Comparison of ENCODE assay signal across 8 mouse cellular contexts in the genomic region with DNA sequence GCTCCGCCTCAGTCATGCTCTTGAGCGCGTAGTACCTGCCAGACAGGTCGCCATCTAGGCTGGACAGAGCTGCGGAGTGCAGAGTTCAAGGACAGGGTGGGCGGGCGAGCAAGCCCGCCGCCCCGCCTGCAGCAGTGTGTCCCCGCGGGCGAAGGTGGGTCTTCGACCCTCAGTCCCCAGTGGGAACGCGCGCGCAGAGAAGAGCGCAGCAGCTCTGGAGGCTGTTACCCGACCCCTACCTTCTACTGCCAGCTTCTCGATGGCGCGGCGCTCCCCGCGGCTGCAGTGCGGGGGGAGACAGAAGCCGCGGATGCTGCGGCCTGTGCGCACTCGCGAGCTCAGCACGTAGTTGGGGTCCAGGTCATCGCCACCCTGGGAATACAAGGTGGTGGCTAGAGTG. TPM values are rescaled to one million over a fixed set of nuclear protein-coding genes. Genes with fewer than 3 reads are reported as not detected.
DNase-seq lines count a peak whose midpoint lies in the region; ATAC-seq and TF ChIP-seq lines count a peak whose summit lies in the region.

No protein-coding gene starts in this region.

- peaks cover 16% of the 10 kb centered on the region for H3K27me3 ChIP-seq in liver, adult 2 months (ENCODE audit: control insufficient read depth, insufficient read depth, low read length)
- peaks cover 34% of the 10 kb centered on the region for H3K27me3 ChIP-seq in embryonic facial prominence, embryonic 11.5 days (ENCODE audit: control insufficient read depth, insufficient read depth, low read length)
- no peaks in the 10 kb centered on the region for H3K27me3 ChIP-seq in hindbrain, postnatal 0 days (ENCODE audit: insufficient read depth, low read length)
- no peaks in the 10 kb centered on the region for H3K27me3 ChIP-seq in myocyte (ENCODE audit: control insufficient read depth, insufficient read depth, insufficient read length)

- no peak for DNase-seq in liver, adult 2 months (ENCODE audit: extremely low read depth, low read depth, low spot score)
- no peak for DNase-seq in liver
- DNase-seq in embryonic facial prominence, embryonic 11.5 days (ENCODE audit: low spot score), result no peak
- peak; percentile 43 for DNase-seq in hindbrain, postnatal 0 days (ENCODE audit: low spot score)
- DNase-seq in spleen, postnatal 36 days (ENCODE audit: low spot score in 2 of 2), result no peak
- no peak for DNase-seq in left cerebral cortex, adult 18-20 months (ENCODE audit: low spot score in 2 of 2)
- DNase-seq in adrenal gland, postnatal 25 days, result no peak

- no peak for ATAC-seq in embryonic facial prominence, embryonic 11.5 days (replicated peaks; ENCODE audit: insufficient number of reproducible peaks, low FRiP score, low TSS enrichment, low read depth)
- ATAC-seq in hindbrain, postnatal 0 days, result 0 out of 2 replicates have a peak, but pooled peaks have one; percentile 0

- no peaks in the 10 kb centered on the region for H3K9me3 ChIP-seq in embryonic facial prominence, embryonic 11.5 days (replicated peaks; ENCODE audit: control insufficient read depth, low read length)
- H3K9me3 ChIP-seq in hindbrain, postnatal 0 days (ENCODE audit: low read length), result no peaks in the 10 kb centered on the region

- no peaks in the 10 kb centered on the region for H3K36me3 ChIP-seq in liver, adult 2 months (ENCODE audit: control insufficient read depth, insufficient read depth, low read length)
- no peaks in the 10 kb centered on the region for H3K36me3 ChIP-seq in embryonic facial prominence, embryonic 11.5 days (replicated peaks; ENCODE audit: control insufficient read depth, insufficient read depth, low read depth, low read length)
- H3K36me3 ChIP-seq in hindbrain, postnatal 0 days (ENCODE audit: insufficient read depth, low read length), result 0 out of 2 replicates have a peak, but pooled peaks cover 5% of the 10 kb centered on the region
- no peaks in the 10 kb centered on the region for H3K36me3 ChIP-seq in myocyte (ENCODE audit: control insufficient read depth, insufficient read depth)

- no peak for TF ChIP-seq CTCF in liver, adult 2 months (IDR thresholded peaks at IDR 0.05; ENCODE audit: low read depth, low read length)
- no peak for TF ChIP-seq CTCF in hindbrain, postnatal 0 days (IDR thresholded peaks at IDR 0.05; ENCODE audit: low read depth)

- peak overlapping the region; percentile 62 for H3K9ac ChIP-seq in liver, adult 2 months (ENCODE audit: low read depth, low read length)
- H3K9ac ChIP-seq in embryonic facial prominence, embryonic 11.5 days (replicated peaks; ENCODE audit: low read length), result peak overlapping the region; percentile 47
- peak overlapping the region; percentile 97 for H3K9ac ChIP-seq in hindbrain, postnatal 0 days (replicated peaks; ENCODE audit: low read length)

- peaks cover 12% of the 10 kb centered on the region for H3K4me1 ChIP-seq in liver, adult 2 months (ENCODE audit: control insufficient read depth, insufficient read depth, low read length)
- H3K4me1 ChIP-seq in embryonic facial prominence, embryonic 11.5 days (ENCODE audit: control insufficient read depth, insufficient read depth, low read length), result 0 out of 2 replicates have a peak, but pooled peaks cover 7% of the 10 kb centered on the region
- peaks cover 17% of the 10 kb centered on the region for H3K4me1 ChIP-seq in hindbrain, postnatal 0 days (ENCODE audit: insufficient read depth, low read length)

- H3K4me3 ChIP-seq in liver, adult 2 months (ENCODE audit: insufficient read depth, low read depth, low read length), result peak overlapping the region; percentile 66; the same call in 1 of the 2 replicates
- H3K4me3 ChIP-seq in embryonic facial prominence, embryonic 11.5 days (ENCODE audit: low read depth, low read length), result peak overlapping the region; percentile 42
- peak overlapping the region; percentile 85 for H3K4me3 ChIP-seq in hindbrain, postnatal 0 days (ENCODE audit: low read length)
- H3K4me3 ChIP-seq in myocyte, result peak overlapping the region; percentile 30

- H3K79me2 ChIP-seq in liver, adult 2 months (ENCODE audit: control insufficient read depth, insufficient read depth, low read length), result no peaks in the 10 kb centered on the region
- no peaks in the 10 kb centered on the region for H3K79me2 ChIP-seq in myocyte (ENCODE audit: control insufficient read depth, insufficient read depth)

- peak overlapping the region; percentile 94 for H3K4me2 ChIP-seq in embryonic facial prominence, embryonic 11.5 days (ENCODE audit: low read depth, low read length)
- peak overlapping the region; percentile 77 for H3K4me2 ChIP-seq in hindbrain, postnatal 0 days (ENCODE audit: low read depth, low read length)
- H3K4me2 ChIP-seq in myocyte (ENCODE audit: low read depth), result peak overlapping the region; percentile 91

- no peak for TF ChIP-seq POLR2A in liver, adult 2 months (IDR thresholded peaks at IDR 0.05; ENCODE audit: extremely low read depth, insufficient read depth, low read length)
- no peak for TF ChIP-seq POLR2A in myocyte (IDR thresholded peaks at IDR 0.05; ENCODE audit: insufficient read length, low read depth)

- H3ac ChIP-seq in myocyte (ENCODE audit: control insufficient read depth, insufficient read length), result no peak overlapping the region

- WGBS in liver, adult 2 months, result 5% methylated on average over 33 of the region's 35 CpGs
- WGBS in embryonic facial prominence, embryonic 11.5 days, result 1% methylated on average over 35 of the region's 35 CpGs
- 1% methylated on average over 35 of the region's 35 CpGs for WGBS in hindbrain, postnatal 0 days

- no peak overlapping the region for H3K27ac ChIP-seq in liver, adult 2 months (replicated peaks; ENCODE audit: insufficient read depth, low read depth, low read length)
- H3K27ac ChIP-seq in embryonic facial prominence, embryonic 11.5 days (replicated peaks; ENCODE audit: low read depth, low read length), result no peak overlapping the region
- H3K27ac ChIP-seq in hindbrain, postnatal 0 days, result peak overlapping the region; percentile 97

TF ChIP-seq in myocyte, 11 proteins besides CTCF, POLR2A, EP300 and RAD21:
- no peak for TF ChIP-seq E2F4 (IDR thresholded peaks at IDR 0.05; ENCODE audit: insufficient read depth)

RNA-seq across cellular contexts. Expression of a gene that starts 1.2 kb away (rescaled TPM):
- total RNA-seq in liver, adult 2 months (2014; rRNA removed), result 9.7 and 9.9 TPM in 2 replicates
- polyA plus RNA-seq in liver, adult 2 months (2012; rRNA removed), result 15.3 and 17.8 TPM in 2 replicates
- polyA plus RNA-seq in embryonic facial prominence, embryonic 11.5 days (2014; fragmentation: Nextera tagmentation; extraction: Ambion mirVana), result 450 and 485 TPM in 2 replicates
- total RNA-seq in hindbrain, postnatal 0 days (2014; rRNA removed), result 3,255 and 3,584 TPM in 2 replicates
- 2,405 and 2,624 TPM in 2 replicates for polyA plus RNA-seq in hindbrain, postnatal 0 days (2015; fragmentation: Nextera tagmentation; extraction: Ambion mirVana)
- 670 TPM for polyA plus RNA-seq in myocyte (2012; fragmentation: generic; extraction: Trizol)
- 1,000 to 10,000 TPM; 1,960 to 1,962 TPM for total RNA-seq in left cerebral cortex, adult 18-20 months (2021)
- 24.3 and 27.3 TPM in 2 replicates for total RNA-seq in adrenal gland, postnatal 25 days (2021)

RNA-seq across cellular contexts. Expression of a gene that starts 6.9 kb away (rescaled TPM):
- total RNA-seq in liver, adult 2 months (2014; rRNA removed), result 2.3 and 5.3 TPM in 2 replicates
- polyA plus RNA-seq in liver, adult 2 months (2012; rRNA removed), result 17.9 and 33.1 TPM in 2 replicates
- 3.8 and 5.4 TPM in 2 replicates for polyA plus RNA-seq in embryonic facial prominence, embryonic 11.5 days (2014; fragmentation: Nextera tagmentation; extraction: Ambion mirVana)
- total RNA-seq in hindbrain, postnatal 0 days (2014; rRNA removed), result 29.7 and 32.7 TPM in 2 replicates
- polyA plus RNA-seq in hindbrain, postnatal 0 days (2015; fragmentation: Nextera tagmentation; extraction: Ambion mirVana), result 9.2 TPM in 2 replicates
- 17.7 TPM for polyA plus RNA-seq in myocyte (2012; fragmentation: generic; extraction: Trizol)
- 10 to 100 TPM; 15.5 to 21.0 TPM for total RNA-seq in left cerebral cortex, adult 18-20 months (2021)
- 9.6 and 11.0 TPM in 2 replicates for total RNA-seq in adrenal gland, postnatal 25 days (2021)

RNA-seq across cellular contexts. Expression of a gene that starts 42.1 kb away (rescaled TPM):
- 9.5 and 10.1 TPM in 2 replicates for total RNA-seq in liver, adult 2 months (2014; rRNA removed)
- 6.7 and 7.7 TPM in 2 replicates for polyA plus RNA-seq in liver, adult 2 months (2012; rRNA removed)
- polyA plus RNA-seq in embryonic facial prominence, embryonic 11.5 days (2014; fragmentation: Nextera tagmentation; extraction: Ambion mirVana), result 56.8 and 59.8 TPM in 2 replicates
- 21.1 and 22.7 TPM in 2 replicates for total RNA-seq in hindbrain, postnatal 0 days (2014; rRNA removed)
- 60.1 and 64.3 TPM in 2 replicates for polyA plus RNA-seq in hindbrain, postnatal 0 days (2015; fragmentation: Nextera tagmentation; extraction: Ambion mirVana)
- 20.3 TPM for polyA plus RNA-seq in myocyte (2012; fragmentation: generic; extraction: Trizol)
- total RNA-seq in left cerebral cortex, adult 18-20 months (2021), result 10 to 100 TPM; 61.7 to 62.1 TPM
- total RNA-seq in adrenal gland, postnatal 25 days (2021), result 34.8 and 36.2 TPM in 2 replicates

RNA-seq across cellular contexts. Expression of a gene that starts 42.1 kb away (rescaled TPM):
- 21.3 and 24.3 TPM in 2 replicates for total RNA-seq in liver, adult 2 months (2014; rRNA removed)
- 58.2 and 78.4 TPM in 2 replicates for polyA plus RNA-seq in liver, adult 2 months (2012; rRNA removed)
- polyA plus RNA-seq in embryonic facial prominence, embryonic 11.5 days (2014; fragmentation: Nextera tagmentation; extraction: Ambion mirVana), result 55.2 and 57.7 TPM in 2 replicates
- 23.6 and 28.1 TPM in 2 replicates for total RNA-seq in hindbrain, postnatal 0 days (2014; rRNA removed)
- 60.3 and 63.9 TPM in 2 replicates for polyA plus RNA-seq in hindbrain, postnatal 0 days (2015; fragmentation: Nextera tagmentation; extraction: Ambion mirVana)
- 54.6 TPM for polyA plus RNA-seq in myocyte (2012; fragmentation: generic; extraction: Trizol)
- total RNA-seq in left cerebral cortex, adult 18-20 months (2021), result 10 to 100 TPM; 36.6 to 39.1 TPM
- total RNA-seq in adrenal gland, postnatal 25 days (2021), result 69.6 and 71.2 TPM in 2 replicates

Comparison
In these comparisons a context has a peak if more than half of its experiments do, and no peak if none do; other contexts are left out.
1. H3K4me3 ChIP-seq: peak in every context shown above with its lines; median percentile 85 in hindbrain, postnatal 0 days; 66 in liver, adult 2 months; 42 in embryonic facial prominence, embryonic 11.5 days; 30 in myocyte.
2. H3K9ac ChIP-seq: peak in every context shown above with its lines; median percentile 97 in hindbrain, postnatal 0 days; 62 in liver, adult 2 months; 47 in embryonic facial prominence, embryonic 11.5 days.
3. RNA of a gene that starts 1.2 kb away (total RNA-seq): 3,255 to 3,584 TPM in hindbrain, postnatal 0 days and 1,960 to 1,962 TPM in left cerebral cortex, adult 18-20 months; 24.3 to 27.3 TPM in adrenal gland, postnatal 25 days and 9.7 to 9.9 TPM in liver, adult 2 months; every median in the first group is over 10 times any median in the second.
4. Peak in every context shown above with its lines, with median percentiles within 50 percentile points of each other: H3K4me2 ChIP-seq.